Mouse (Mus musculus) MEL (cell line): ENCODE data around the gene Dnaaf2. TPM values are rescaled to one million over a fixed set of nuclear protein-coding genes. Genes with fewer than 3 reads are reported as not detected.
"Not testable (repeated sequence)": the region's sequence is repeated elsewhere in the genome, so short reads cannot be mapped to it uniquely, and the experiment has no call there.

Experiments
- DNase-seq: peaks from one replicate; pipeline ENCODE4 v3.0.0; 2011; ENCODE audit warnings: low read depth, low spot score
- H3K27ac ChIP-seq: 2 replicates; pipeline ENCODE4 v1.5.1; 2012; ENCODE audit warnings: low read depth, mild to moderate bottlenecking, control low read depth, low read length, moderate library complexity; ENCODE audit not compliant: control insufficient read depth
- H3K27me3 ChIP-seq, 2 experiments: fragments of 150-350 bp in 1 of 2; sonication (generic) in 1 of 2; 2 replicates each; pipeline ENCODE4 v1.6.1; 2012; ENCODE audit warnings: low read length in 2 of 2, mild to moderate bottlenecking in 2 of 2, improper control_type of control experiment in 1 of 2, moderate library complexity in 1 of 2; ENCODE audit not compliant: insufficient read depth in 2 of 2, control insufficient read depth in 1 of 2
- H3K36me3 ChIP-seq, 2 experiments: 2 replicates each; pipeline ENCODE4 v1.6.1; 2012 to 2014; ENCODE audit warnings: low read length in 2 of 2, improper control_type of control experiment in 1 of 2, inconsistent platforms in 1 of 2, mild to moderate bottlenecking in 1 of 2; ENCODE audit not compliant: insufficient read depth in 2 of 2, control insufficient read depth in 1 of 2
- H3K4me1 ChIP-seq, 2 experiments: fragments of 150-350 bp in 1 of 2; sonication (generic) in 1 of 2; 2 replicates each; pipeline ENCODE4 v1.6.1; 2012; ENCODE audit warnings: low read length in 2 of 2, improper control_type of control experiment in 1 of 2, mild to moderate bottlenecking in 1 of 2; ENCODE audit not compliant: insufficient read depth in 2 of 2, control insufficient read depth in 1 of 2
- H3K4me3 ChIP-seq, 2 experiments: fragments of 150-350 bp in 1 of 2; sonication (generic) in 1 of 2; 2 replicates each; pipeline ENCODE4 v1.5.1; 2012; ENCODE audit warnings: low read depth in 2 of 2, low read length in 2 of 2, mild to moderate bottlenecking in 2 of 2, moderate library complexity in 2 of 2, control low read depth in 1 of 2, improper control_type of control experiment in 1 of 2; ENCODE audit not compliant: control insufficient read depth in 1 of 2, insufficient read depth in 1 of 2
- H3K79me2 ChIP-seq: 2 replicates; pipeline ENCODE4 v1.6.1; 2012; ENCODE audit warnings: mild to moderate bottlenecking, low read length, moderate library complexity; ENCODE audit not compliant: control insufficient read depth, poor library complexity, insufficient read depth
- H3K9ac ChIP-seq: 2 replicates; pipeline ENCODE4 v1.6.1; 2012; ENCODE audit warnings: low read depth, mild to moderate bottlenecking, control low read depth, low read length, moderate library complexity; ENCODE audit not compliant: control insufficient read depth, poor library complexity, severe bottlenecking
- H3K9me3 ChIP-seq: fragments of 150-350 bp; sonication (generic); replicated peaks from 2 replicates; pipeline ENCODE4 v1.6.1; 2012; ENCODE audit warnings: mild to moderate bottlenecking, low read length, improper control_type of control experiment, moderate library complexity; ENCODE audit not compliant: insufficient read depth
- CHD2 ChIP-seq: IDR thresholded peaks from 2 replicates; pipeline ENCODE4 v1.6.1; 2011; ENCODE audit warnings: low read length, improper control_type of control experiment
- CTCF ChIP-seq, 3 experiments: IDR thresholded peaks in 2 of 3; conservative IDR thresholded peaks in 1 of 3; 2 replicates each; pipeline ENCODE4 v1.5.1; 2011 to 2012; ENCODE audit warnings: low read length in 3 of 3, low read depth in 2 of 3, mild to moderate bottlenecking in 2 of 3, improper control_type of control experiment in 1 of 3, inconsistent platforms in 1 of 3, mixed read lengths in 1 of 3, moderate library complexity in 1 of 3; ENCODE audit not compliant: control insufficient read depth in 1 of 3, insufficient read depth in 1 of 3, poor library complexity in 1 of 3, severe bottlenecking in 1 of 3
- EP300 ChIP-seq, 2 experiments: IDR thresholded peaks; 2 replicates each; pipeline ENCODE4 v1.6.1; 2011; ENCODE audit warnings: improper control_type of control experiment in 2 of 2, low read length in 2 of 2, low read depth in 1 of 2, mild to moderate bottlenecking in 1 of 2
- ETS1 ChIP-seq: IDR thresholded peaks from 2 replicates; pipeline ENCODE4 v1.6.1; 2012; ENCODE audit warnings: low read depth, mild to moderate bottlenecking, inconsistent platforms, low read length, improper control_type of control experiment, moderate library complexity
- GATA1 ChIP-seq: IDR thresholded peaks from 2 replicates; pipeline ENCODE4 v1.6.1; 2011; ENCODE audit warnings: low read depth, low read length, improper control_type of control experiment
- HCFC1 ChIP-seq: IDR thresholded peaks from 2 replicates; pipeline ENCODE4 v1.6.1; 2012; ENCODE audit warnings: low read depth, mild to moderate bottlenecking, inconsistent platforms, low read length, improper control_type of control experiment, moderate library complexity
- MAFK ChIP-seq: IDR thresholded peaks from 2 replicates; pipeline ENCODE4 v1.6.1; 2011; ENCODE audit warnings: low read depth, mild to moderate bottlenecking, low read length, improper control_type of control experiment, borderline replicate concordance
- MAX ChIP-seq: IDR thresholded peaks from 2 replicates; pipeline ENCODE4 v1.6.1; 2011; ENCODE audit warnings: low read length, improper control_type of control experiment
- MAZ ChIP-seq: IDR thresholded peaks from 2 replicates; pipeline ENCODE4 v1.6.1; 2012; ENCODE audit warnings: low read depth, mild to moderate bottlenecking, inconsistent platforms, low read length, improper control_type of control experiment
- MEF2A ChIP-seq: IDR thresholded peaks from 2 replicates; pipeline ENCODE4 v1.6.1; 2014; ENCODE audit warnings: low read depth, mild to moderate bottlenecking, inconsistent platforms, low read length, improper control_type of control experiment; ENCODE audit not compliant: poor library complexity, insufficient replicate concordance, severe bottlenecking; ENCODE audit errors: extremely low read depth
- MXI1 ChIP-seq: IDR thresholded peaks from 2 replicates; pipeline ENCODE4 v1.6.1; 2011; ENCODE audit warnings: mild to moderate bottlenecking, low read depth, low read length, improper control_type of control experiment
- MYB ChIP-seq: IDR thresholded peaks from 2 replicates; pipeline ENCODE4 v1.6.1; 2011; ENCODE audit warnings: mild to moderate bottlenecking, low read depth, low read length, improper control_type of control experiment
- NELFE ChIP-seq: IDR thresholded peaks from 2 replicates; pipeline ENCODE4 v1.6.1; 2011; ENCODE audit warnings: low read depth, low read length, improper control_type of control experiment
- NRF1 ChIP-seq: IDR thresholded peaks from 2 replicates; pipeline ENCODE4 v1.6.1; 2014; ENCODE audit warnings: low read depth, mild to moderate bottlenecking, inconsistent platforms, low read length, improper control_type of control experiment, moderate library complexity; ENCODE audit not compliant: poor library complexity, insufficient read depth, severe bottlenecking
- POLR2AphosphoS5 ChIP-seq: IDR thresholded peaks from 2 replicates; pipeline ENCODE4 v1.6.1; 2012; ENCODE audit warnings: low read depth, borderline replicate concordance, mild to moderate bottlenecking, inconsistent platforms, low read length, moderate library complexity, mixed read lengths
- SIN3A ChIP-seq: IDR thresholded peaks from 2 replicates; pipeline ENCODE4 v1.6.1; 2012; ENCODE audit warnings: low read length, improper control_type of control experiment, inconsistent platforms
- SMC3 ChIP-seq: IDR thresholded peaks from 2 replicates; pipeline ENCODE4 v1.6.1; 2011; ENCODE audit warnings: low read depth, low read length, improper control_type of control experiment
- TAL1 ChIP-seq: IDR thresholded peaks from 2 replicates; pipeline ENCODE4 v1.6.1; 2012; ENCODE audit warnings: mild to moderate bottlenecking, inconsistent platforms, low read length, moderate library complexity, mixed read lengths
- TBP ChIP-seq: IDR thresholded peaks from 2 replicates; pipeline ENCODE4 v1.8.0; 2011; ENCODE audit warnings: low read depth, low read length, improper control_type of control experiment
- TCF12 ChIP-seq: IDR thresholded peaks from 2 replicates; pipeline ENCODE4 v1.6.1; 2014; ENCODE audit warnings: low read depth, mild to moderate bottlenecking, inconsistent platforms, low read length, improper control_type of control experiment, moderate library complexity
- USF2 ChIP-seq, 2 experiments: IDR thresholded peaks; 2 replicates each; pipeline ENCODE4 v1.6.1; 2011 to 2012; ENCODE audit warnings: improper control_type of control experiment in 2 of 2, low read length in 2 of 2, borderline replicate concordance in 1 of 2, inconsistent platforms in 1 of 2, low read depth in 1 of 2, mild to moderate bottlenecking in 1 of 2; ENCODE audit not compliant: insufficient read depth in 1 of 2
- ZKSCAN1 ChIP-seq: IDR thresholded peaks from 2 replicates; pipeline ENCODE4 v1.6.1; 2012; ENCODE audit warnings: low read depth, mild to moderate bottlenecking, inconsistent platforms, low read length, improper control_type of control experiment, moderate library complexity
- ZNF384 ChIP-seq: IDR thresholded peaks from 2 replicates; pipeline ENCODE4 v1.6.1; 2012; ENCODE audit warnings: low read depth, mild to moderate bottlenecking, inconsistent platforms, low read length, improper control_type of control experiment
- polyA plus RNA-seq, 2 experiments: library from polyadenylated mRNA; stranded (reverse) in 1 of 2; unstranded in 1 of 2; fragments of >175 nt in 1 of 2; fragments of >200 nt in 1 of 2; gene quantifications; 2 replicates each; pipeline versions ENCODE4 v1.2.1 to v1.2.4; 2012; ENCODE audit warnings: low replicate concordance in 2 of 2, low read depth in 1 of 2; ENCODE audit not compliant: insufficient read length in 2 of 2, insufficient read depth in 1 of 2, missing spikeins in 1 of 2
- total RNA-seq: library from RNA; depleted of rRNA; stranded (reverse); fragments of 300-350 nt; gene quantifications from 2 replicates; pipeline ENCODE4 v1.2.3, GENCODE M21; 2012

Gene Dnaaf2
- total and polyA plus RNA-seq, 3 experiments: 5.5 to 10.1 TPM; not detected in 1

DNA sequence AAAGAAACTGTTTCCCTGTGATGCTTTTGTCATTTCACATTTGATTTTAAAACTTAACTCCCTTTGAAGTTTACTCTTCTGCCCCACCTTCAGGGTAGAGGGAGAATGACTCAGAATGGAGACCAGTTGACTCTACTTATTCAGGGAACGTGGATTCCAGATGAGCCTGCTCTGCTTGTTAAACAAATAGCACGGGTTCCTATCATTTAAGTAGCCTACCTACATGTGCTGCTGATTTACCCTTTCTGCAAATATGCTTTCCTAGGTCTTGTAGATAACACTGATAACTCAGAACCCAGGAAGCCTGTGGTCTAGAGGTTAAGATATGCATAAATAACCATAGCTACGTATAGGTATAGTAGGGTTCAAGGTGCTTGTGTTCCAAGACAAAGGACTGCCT lies 33.3 kb downstream of the Dnaaf2 start (continued):
- peak; percentile 64 for TF ChIP-seq ETS1
- no peak for TF ChIP-seq SMC3
- TF ChIP-seq MYB: no peak
- TF ChIP-seq CTCF (IDR thresholded peaks at IDR 0.05 in 2 of 3, conservative IDR thresholded peaks at IDR 0.05 in 1 of 3; ENCODE audit: control insufficient read depth in 1 of 3, insufficient read depth in 1 of 3, low read depth in 2 of 3, low read length in 3 of 3, poor library complexity in 1 of 3, severe bottlenecking in 1 of 3): peak in 2 of 3 experiments; percentile 15 to 24; a peak in 2 of 6 replicates
- TF ChIP-seq HCFC1: no peak

DNA sequence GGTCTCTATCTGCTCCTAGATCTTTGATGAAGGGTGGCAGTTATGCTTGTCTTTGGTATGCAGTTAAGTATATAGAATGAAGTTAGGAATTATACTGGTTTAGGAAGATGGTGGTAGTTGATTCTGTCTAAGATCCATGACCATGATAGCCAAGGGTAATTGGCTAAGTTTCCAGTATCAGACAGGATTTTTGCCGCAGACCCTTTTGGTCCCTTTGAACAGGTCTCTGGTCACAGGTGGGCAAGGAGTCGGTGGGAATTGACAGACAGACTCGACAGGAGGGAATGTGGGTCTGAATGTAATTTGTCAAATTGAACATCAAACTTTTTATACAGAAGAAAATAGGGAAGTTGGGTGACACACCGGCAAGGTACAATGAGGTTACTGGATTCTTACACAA lies 34.6 kb downstream of the Dnaaf2 start:
- not testable (repeated sequence) for H3K9me3 ChIP-seq, H3K27ac ChIP-seq, H3K4me3 ChIP-seq, H3K79me2 ChIP-seq, DNase-seq, H3K27me3 ChIP-seq, H3K9ac ChIP-seq
- H3K36me3 ChIP-seq: peaks cover 0 to 23% of the 10 kb centered on the region in 2 experiments; a peak in 2 of 4 replicates
- peaks cover 2 to 16% of the 10 kb centered on the region in 2 experiments; a peak in 3 of 4 replicates for H3K4me1 ChIP-seq

DNA sequence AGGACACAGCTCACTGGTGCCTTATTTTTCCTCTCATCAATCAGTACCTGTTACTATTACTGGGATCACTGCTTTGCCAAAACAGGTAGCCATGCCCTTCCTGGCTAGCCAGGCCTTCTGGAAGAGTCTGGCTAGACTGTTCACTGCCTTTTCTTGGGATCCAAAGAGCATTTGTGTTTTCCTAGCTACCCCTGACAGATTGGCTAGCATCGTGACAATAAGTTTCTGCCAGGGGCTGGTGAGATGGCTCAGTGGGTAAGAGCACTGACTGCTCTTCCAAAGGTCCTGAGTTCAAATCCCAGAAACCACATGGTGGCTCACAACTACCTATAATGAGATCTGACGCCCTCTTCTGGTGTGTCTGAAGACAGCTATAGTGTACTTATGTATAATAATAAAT lies 37.6 kb downstream of the Dnaaf2 start:
- Histone ChIP-seq H3K4me3 (peak overlapping the region; percentile 9 to 29; a peak in 2 of 4 replicates), H3K36me3 (peaks cover 8 to 34% of the 10 kb centered on the region in 2 experiments), H3K79me2 (peaks cover 11% of the 10 kb centered on the region), H3K4me1 (peaks cover 2 to 23% of the 10 kb centered on the region in 2 experiments; a peak in 3 of 4 replicates)
- not testable (repeated sequence) for H3K27me3 ChIP-seq, H3K9me3 ChIP-seq, H3K27ac ChIP-seq, H3K9ac ChIP-seq
- peak; percentile 47 for DNase-seq
- TF ChIP-seq TBP: peak; percentile 86

DNA sequence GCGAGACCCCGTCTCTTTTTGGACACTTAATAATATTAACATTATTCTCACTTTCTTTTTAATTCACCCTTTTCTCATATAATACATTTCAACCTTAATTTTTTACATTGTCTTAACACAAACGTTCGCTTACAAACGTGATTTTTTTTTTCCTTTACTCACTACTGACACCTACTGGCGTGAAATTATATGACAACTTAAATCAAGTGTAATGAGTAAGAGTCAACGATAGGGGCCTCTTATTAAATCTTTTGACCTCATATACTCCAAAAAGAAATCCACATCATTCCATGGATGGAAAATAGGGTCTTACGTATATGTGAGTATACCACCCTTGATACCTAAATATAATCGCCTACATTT lies 38.7 kb downstream of the Dnaaf2 start:
- Histone ChIP-seq H3K9ac (no peak overlapping the region), H3K9me3 (no peaks in the 10 kb centered on the region), H3K27me3 (no peaks in the 10 kb centered on the region), H3K79me2 (peaks cover 11% of the 10 kb centered on the region), H3K27ac (no peak overlapping the region), H3K4me1 (peaks cover 1 to 20% of the 10 kb centered on the region in 2 experiments; a peak in 3 of 4 replicates), H3K4me3 (peak overlapping the region in 1 of 2 experiments; percentile 23; a peak in 1 of 4 replicates), H3K36me3 (peaks cover 8 to 25% of the 10 kb centered on the region in 2 experiments)
- DNase-seq: peak; percentile 89
- TF ChIP-seq CHD2 (no peak), MAX (no peak), ZKSCAN1 (no peak), POLR2AphosphoS5 (no peak), ZNF384 (peak; percentile 94), USF2 (IDR thresholded peaks at IDR 0.05; ENCODE audit: borderline replicate concordance in 1 of 2, insufficient read depth in 1 of 2, low read depth in 1 of 2, low read length in 2 of 2) (no peak), TAL1 (no peak), MXI1 (no peak), NRF1 (no peak), MAZ (no peak), SMC3 (no peak), MAFK (no peak), HCFC1 (peak; percentile 47), TBP (peak; percentile 4; the same call in 1 of the 2 replicates), GATA1 (no peak), MYB (no peak), TCF12 (no peak), NELFE (no peak), SIN3A (peak; percentile 55; the same call in 1 of the 2 replicates), ETS1 (0 out of 2 replicates have a peak, but pooled peaks have one; percentile 0), MEF2A (no peak), EP300 (IDR thresholded peaks at IDR 0.05; ENCODE audit: low read depth in 1 of 2, low read length in 2 of 2) (no peak)
